Comparison of ENCODE assay signal across 11 mouse cellular contexts in genomic region chr15:77275572-77275971, GRCm38 (mm10). TPM values are rescaled to one million over a fixed set of nuclear protein-coding genes. Genes with fewer than 3 reads are reported as not detected.
"Had no signal": no experiment of that assay in that cellular context is flagged by ENCODE, and none has a peak within 500 bp of the region (broad histone marks: within the 10 kb centered on the region; RNA-seq: fewer than 3 reads in every experiment).

No protein-coding gene starts in this region.

- ATAC-seq: inflammation-experienced regulatory T-cells, adult 6 months; intestine, postnatal 0 days had no signal

- DNase-seq: kidney, adult 8-10 months; kidney, postnatal 25 days; left cerebral cortex, postnatal 4 days; midbrain, embryonic 14.5 days; retina, postnatal 1 day; thymus, postnatal 36 days had no signal

- H3K9me3 ChIP-seq: neural tube, embryonic 12.5 days; stomach, embryonic 15.5 days had no signal

- H3K27ac ChIP-seq: neural tube, embryonic 12.5 days; stomach, embryonic 15.5 days had no signal

- H3K4me2 ChIP-seq: liver, embryonic 11.5 days; neural tube, embryonic 12.5 days; stomach, embryonic 15.5 days had no signal

- H3K4me3 ChIP-seq: neural tube, embryonic 12.5 days; stomach, embryonic 15.5 days had no signal

- H3K9ac ChIP-seq: neural tube, embryonic 12.5 days; stomach, embryonic 15.5 days had no signal

- H3K4me1 ChIP-seq: stomach, embryonic 15.5 days had no signal

- H3K27me3 ChIP-seq: neural tube, embryonic 12.5 days; stomach, embryonic 15.5 days had no signal

- H3K36me3 ChIP-seq: neural tube, embryonic 12.5 days; stomach, embryonic 15.5 days had no signal

RNA-seq across cellular contexts. Expression of gene Rbfox2, which starts 31.2 kb away (rescaled TPM):
- polyA plus RNA-seq: inflammation-experienced regulatory T-cells, adult 6 months had no signal
